Mouse (Mus musculus) limb, embryonic 13.5 days (tissue): ENCODE results near the gene Trim69. TPM values are rescaled to one million over a fixed set of nuclear protein-coding genes. Genes with fewer than 3 reads are reported as not detected.

Source experiments
- ATAC-seq: fragments of 200-750 bp; cut with Nextera tagmentation; 2 replicates; pipeline ENCODE4 v1.8.0; 2017; ENCODE audit warnings: low read depth, moderate number of reproducible peaks, moderate TSS enrichment; ENCODE audit not compliant: low FRiP score
- H3K27ac ChIP-seq: fragments of 300-500 bp; sonication (generic); 2 replicates; pipeline ENCODE4 v1.5.1; 2015; ENCODE audit warnings: inconsistent platforms, mild to moderate bottlenecking, moderate library complexity
- H3K27me3 ChIP-seq: fragments of 300-500 bp; sonication (generic); 2 replicates; pipeline ENCODE4 v1.6.1; 2015; ENCODE audit warnings: mild to moderate bottlenecking, inconsistent platforms
- H3K36me3 ChIP-seq: fragments of 300-500 bp; sonication (generic); 2 replicates; pipeline ENCODE4 v1.6.1; 2015; ENCODE audit warnings: inconsistent platforms, mild to moderate bottlenecking, moderate library complexity
- H3K4me1 ChIP-seq: fragments of 300-500 bp; sonication (generic); 2 replicates; pipeline ENCODE4 v1.6.1; 2015; ENCODE audit warnings: inconsistent platforms
- H3K4me2 ChIP-seq: fragments of 300-500 bp; sonication (generic); replicated peaks from 2 replicates; pipeline ENCODE4 v1.6.1; 2015; ENCODE audit warnings: inconsistent platforms, mild to moderate bottlenecking, moderate library complexity
- H3K4me3 ChIP-seq: fragments of 300-500 bp; sonication (generic); 2 replicates; pipeline ENCODE4 v1.5.1; 2015; ENCODE audit warnings: moderate library complexity, mild to moderate bottlenecking, inconsistent platforms
- H3K9ac ChIP-seq: fragments of 300-500 bp; sonication (generic); 2 replicates; pipeline ENCODE4 v1.6.1; 2015; ENCODE audit warnings: mild to moderate bottlenecking, inconsistent platforms
- H3K9me3 ChIP-seq: fragments of 300-500 bp; sonication (generic); 2 replicates; pipeline ENCODE4 v1.6.1; 2016; ENCODE audit warnings: inconsistent platforms
- WGBS: fragments of 180-500 bp; shearing (Covaris S2); methylation state at CpG from one replicate; pipeline ENCODE4 v1.1.7; 2015; 5-methylcytosine and 5-hydroxymethylcytosine counted together
- polyA plus RNA-seq: library from polyadenylated mRNA; unstranded; fragments of >200 nt; fragmentation: Nextera tagmentation; extraction: Ambion mirVana; gene quantifications from 2 replicates; pipeline ENCODE4 v1.2.1, GENCODE M21; 2015

Gene Trim69
- 0.14 TPM in 1 of 2 replicates, not detected in the other for polyA plus RNA-seq

- H3K4me3 ChIP-seq, result no peak within 1 kb of the TSS
- H3K9ac ChIP-seq, result no peak within 1 kb of the TSS
- H3K9me3 ChIP-seq, result no peaks in the 10 kb centered on the region
- H3K4me1 ChIP-seq, result peaks cover 11% of the 10 kb centered on the region; the same call in 1 of the 2 replicates
- 45% methylated on average over 2 of the region's 2 CpGs for WGBS
- H3K4me2 ChIP-seq, result no peak within 1 kb of the TSS
- H3K27ac ChIP-seq, result no peak within 1 kb of the TSS
- ATAC-seq, result peak; percentile 55; the same call in 1 of the 2 replicates
- no peaks in the 10 kb centered on the region for H3K36me3 ChIP-seq
- H3K27me3 ChIP-seq, result no peaks in the 10 kb centered on the region
Observed at GRCm38 (mm10) chr2:122160680-122161079, at the start of gene Trim69. TSS of gene Trim69 (plus strand) at chr2:122160700.

DNA sequence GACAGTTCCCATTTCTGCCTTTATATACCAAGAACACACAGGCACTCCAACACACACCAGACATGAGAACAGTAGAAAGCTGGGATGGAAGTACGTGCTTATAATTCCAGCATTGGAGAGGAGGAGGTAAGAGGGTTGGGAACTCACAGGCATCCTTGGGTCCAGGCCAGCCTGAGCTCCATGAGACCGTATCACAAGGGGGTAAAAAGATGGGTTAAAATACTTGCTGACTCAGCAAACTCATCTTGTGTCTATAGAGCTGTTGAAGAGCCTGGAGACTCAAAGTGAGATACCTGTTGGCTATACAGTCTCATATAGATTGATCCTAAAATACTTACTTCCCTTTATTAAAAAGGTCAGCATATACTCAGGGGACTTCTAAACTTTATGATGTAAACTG is 43.6 kb upstream of the Trim69 start:
- no peak overlapping the region for H3K27ac ChIP-seq
- H3K4me2 ChIP-seq, result peak overlapping the region; percentile 66
- H3K9me3 ChIP-seq, result no peaks in the 10 kb centered on the region
- peaks cover 13% of the 10 kb centered on the region for H3K4me1 ChIP-seq
- peaks cover 14% of the 10 kb centered on the region for H3K36me3 ChIP-seq
- 96% methylated on average over 2 of the region's 2 CpGs for WGBS
- H3K27me3 ChIP-seq, result no peaks in the 10 kb centered on the region
- no peak for ATAC-seq
- no peak overlapping the region for H3K4me3 ChIP-seq
- peak overlapping the region; percentile 91; the same call in 1 of the 2 replicates for H3K9ac ChIP-seq

DNA sequence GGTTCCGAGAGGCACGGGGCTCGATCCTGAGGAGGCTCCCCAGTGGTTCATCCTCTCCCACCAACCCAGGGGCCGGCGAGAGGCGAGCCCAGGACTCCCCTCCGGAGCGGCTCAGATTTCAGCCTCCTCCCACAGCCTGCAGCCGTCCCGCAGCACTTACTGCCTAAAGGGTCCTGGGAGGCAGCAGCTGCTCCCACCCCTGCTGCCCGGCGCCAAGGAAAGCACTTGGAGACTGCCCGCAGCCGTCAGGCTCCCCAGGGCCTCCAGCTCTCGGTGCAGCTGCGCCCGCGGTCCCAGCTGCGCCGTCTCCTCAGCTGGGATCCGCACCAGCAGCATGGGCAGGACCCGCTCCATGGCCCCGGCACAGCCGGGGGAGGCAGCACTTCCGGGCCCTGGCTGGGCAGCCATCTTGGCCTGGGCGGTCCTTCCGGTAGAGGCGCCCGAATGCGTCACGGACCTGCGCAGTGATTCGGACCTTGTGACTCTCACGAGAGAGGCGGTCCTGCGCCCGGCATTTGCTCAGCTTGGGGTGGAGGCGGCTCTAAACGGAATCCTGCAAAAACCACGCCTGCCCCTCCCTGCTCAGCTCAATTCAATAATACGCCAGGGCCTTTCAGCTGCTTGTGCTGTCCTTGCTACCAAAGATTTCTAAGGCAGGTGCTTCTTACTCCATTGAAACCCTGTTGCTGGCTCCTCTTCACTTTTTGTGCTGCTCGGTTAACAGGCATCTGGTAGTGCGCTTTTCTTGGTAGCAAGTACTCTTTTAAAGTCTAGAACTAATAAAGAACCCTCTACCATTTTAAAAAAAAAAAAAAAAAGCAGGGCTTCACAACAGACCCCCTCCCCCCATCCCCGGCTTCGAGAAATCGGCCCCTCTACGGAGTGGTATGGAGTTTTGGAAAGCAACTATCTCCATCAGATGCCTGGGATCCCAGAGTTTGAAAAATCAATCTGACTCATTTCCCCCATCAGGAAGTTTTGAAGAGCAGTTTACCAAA is 42.2 kb upstream of the Trim69 start, which contains the start of gene Spg11:
TSS of gene Spg11 (minus strand) at position 426 of the 998 bp plus-strand sequence.
- Histone ChIP-seq H3K4me3 (peak within 1 kb of the TSS; percentile 80), H3K4me1 (peaks cover 13% of the 10 kb centered on the region), H3K4me2 (peak within 1 kb of the TSS; percentile 66), H3K9ac (peak within 1 kb of the TSS; percentile 91), H3K36me3 (peaks cover 9% of the 10 kb centered on the region), H3K27ac (peak within 1 kb of the TSS; percentile 98), H3K27me3 (no peaks in the 10 kb centered on the region), H3K9me3 (no peaks in the 10 kb centered on the region)
- under 1% methylated on average over 47 of the region's 47 CpGs for WGBS
- ATAC-seq, result peak; percentile 99

GRCm38 (mm10) chr2:122125680-122126572 is 34.6 kb upstream of the Trim69 start:
- H3K4me3 ChIP-seq, result no peak overlapping the region
- 44% methylated on average over 12 of the region's 12 CpGs for WGBS
- H3K4me1 ChIP-seq, result no peaks in the 10 kb centered on the region
- no peak overlapping the region for H3K4me2 ChIP-seq
- 0 out of 2 replicates have a peak, but pooled peaks cover 2% of the 10 kb centered on the region for H3K27me3 ChIP-seq
- no peaks in the 10 kb centered on the region for H3K9me3 ChIP-seq
- no peak overlapping the region for H3K9ac ChIP-seq
- ATAC-seq, result no peak
- no peak overlapping the region for H3K27ac ChIP-seq
- no peaks in the 10 kb centered on the region for H3K36me3 ChIP-seq

GRCm38 (mm10) chr2:122126765-122127347 is 33.6 kb upstream of the Trim69 start:
- no peak overlapping the region for H3K27ac ChIP-seq
- H3K4me3 ChIP-seq, result no peak overlapping the region
- H3K9ac ChIP-seq, result no peak overlapping the region
- 0 out of 2 replicates have a peak, but pooled peaks cover 2% of the 10 kb centered on the region for H3K27me3 ChIP-seq
- no peaks in the 10 kb centered on the region for H3K36me3 ChIP-seq
- no peak overlapping the region for H3K4me2 ChIP-seq
- no peaks in the 10 kb centered on the region for H3K9me3 ChIP-seq
- no peak for ATAC-seq
- no peaks in the 10 kb centered on the region for H3K4me1 ChIP-seq
- 52% methylated on average over 5 of the region's 5 CpGs for WGBS

GRCm38 (mm10) chr2:122127635-122128034 is 32.9 kb upstream of the Trim69 start:
- ATAC-seq, result no peak
- Histone ChIP-seq H3K27me3 (0 out of 2 replicates have a peak, but pooled peaks cover 2% of the 10 kb centered on the region), H3K36me3 (no peaks in the 10 kb centered on the region), H3K4me3 (no peak overlapping the region), H3K9me3 (no peaks in the 10 kb centered on the region), H3K4me2 (no peak overlapping the region), H3K9ac (no peak overlapping the region), H3K4me1 (no peaks in the 10 kb centered on the region), H3K27ac (no peak overlapping the region)
- 89% methylated on average over 4 of the region's 4 CpGs for WGBS

DNA sequence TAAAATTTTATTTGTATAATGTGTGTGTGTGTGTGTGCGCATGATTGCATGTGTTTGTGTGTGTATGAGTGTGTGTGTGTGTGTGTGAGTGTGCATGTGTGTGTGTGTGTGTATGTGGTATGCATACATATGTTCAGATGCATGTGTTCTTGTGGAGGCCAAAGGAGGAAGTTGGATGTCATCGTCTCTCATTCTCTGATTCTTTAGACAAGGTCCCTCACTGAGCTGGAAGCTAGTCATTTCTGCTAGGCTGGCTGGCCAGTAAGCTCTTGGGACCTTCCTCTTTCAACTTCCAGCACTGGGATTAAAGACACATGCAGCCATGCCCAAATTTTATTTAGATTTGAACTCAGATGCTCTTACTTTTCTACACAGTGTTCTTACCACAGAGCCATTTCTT is 28.4 kb upstream of the Trim69 start:
- H3K9ac ChIP-seq, result no peak overlapping the region
- no peaks in the 10 kb centered on the region for H3K36me3 ChIP-seq
- H3K9me3 ChIP-seq, result no peaks in the 10 kb centered on the region
- 0 out of 2 replicates have a peak, but pooled peaks cover 2% of the 10 kb centered on the region for H3K27me3 ChIP-seq
- no peak for ATAC-seq
- 95% methylated on average over 2 of the region's 2 CpGs for WGBS
- no peak overlapping the region for H3K27ac ChIP-seq
- H3K4me1 ChIP-seq, result no peaks in the 10 kb centered on the region
- no peak overlapping the region for H3K4me2 ChIP-seq
- H3K4me3 ChIP-seq, result no peak overlapping the region

GRCm38 (mm10) chr2:122132618-122133017 is 27.9 kb upstream of the Trim69 start:
- Histone ChIP-seq H3K9ac (no peak overlapping the region), H3K4me3 (no peak overlapping the region), H3K4me2 (no peak overlapping the region), H3K27me3 (0 out of 2 replicates have a peak, but pooled peaks cover 2% of the 10 kb centered on the region), H3K4me1 (no peaks in the 10 kb centered on the region), H3K27ac (no peak overlapping the region), H3K9me3 (no peaks in the 10 kb centered on the region), H3K36me3 (no peaks in the 10 kb centered on the region)
- 83% methylated on average over 2 of the region's 2 CpGs for WGBS
- no peak for ATAC-seq

DNA sequence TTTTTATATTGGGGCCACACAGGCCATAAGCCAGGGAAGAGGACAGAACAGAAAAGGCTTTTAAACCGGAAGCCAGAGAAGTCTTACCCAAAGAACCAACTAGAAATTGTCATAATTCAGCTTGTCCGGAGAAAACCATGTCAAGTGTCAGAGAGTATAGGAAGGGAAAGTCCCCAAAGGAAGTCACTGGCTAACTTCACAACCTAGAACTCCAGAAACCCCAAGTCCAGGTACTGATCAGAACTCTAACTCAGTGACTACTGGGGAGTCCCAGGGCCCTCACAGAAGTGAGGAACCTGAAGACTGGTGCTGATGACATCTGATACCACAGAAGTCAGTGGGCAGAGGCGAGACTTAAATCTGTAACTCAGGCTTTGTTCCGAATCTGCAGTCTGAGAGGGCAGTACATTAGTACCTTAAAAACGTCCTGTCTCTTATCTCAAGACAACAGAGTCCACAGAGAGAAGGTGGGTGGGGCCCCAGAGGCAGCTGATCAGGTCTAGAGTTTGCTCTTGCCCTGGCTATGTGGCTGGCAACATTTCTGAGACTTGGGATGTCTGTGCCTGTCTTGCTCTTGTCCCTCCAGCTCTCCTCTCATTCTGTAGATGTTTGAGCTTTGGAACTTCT is 22.5 kb upstream of the Trim69 start:
- no peak for ATAC-seq
- no peak overlapping the region for H3K9ac ChIP-seq
- H3K27ac ChIP-seq, result no peak overlapping the region
- H3K4me2 ChIP-seq, result no peak overlapping the region
- no peaks in the 10 kb centered on the region for H3K4me1 ChIP-seq
- no peaks in the 10 kb centered on the region for H3K36me3 ChIP-seq
- H3K9me3 ChIP-seq, result no peaks in the 10 kb centered on the region
- H3K4me3 ChIP-seq, result no peak overlapping the region
- 58% methylated on average over 5 of the region's 5 CpGs for WGBS
- H3K27me3 ChIP-seq, result no peaks in the 10 kb centered on the region

GRCm38 (mm10) chr2:122140815-122141214 is 19.7 kb upstream of the Trim69 start:
- Histone ChIP-seq H3K4me1 (no peaks in the 10 kb centered on the region), H3K4me2 (no peak overlapping the region), H3K9me3 (no peaks in the 10 kb centered on the region), H3K36me3 (no peaks in the 10 kb centered on the region), H3K27ac (no peak overlapping the region), H3K9ac (no peak overlapping the region), H3K27me3 (no peaks in the 10 kb centered on the region), H3K4me3 (no peak overlapping the region)
- no peak for ATAC-seq
- WGBS, result 64% methylated on average over 2 of the region's 2 CpGs

- H3K27ac ChIP-seq, result no peak overlapping the region
- no peak for ATAC-seq
- no peak overlapping the region for H3K9ac ChIP-seq
- no peaks in the 10 kb centered on the region for H3K27me3 ChIP-seq
- 79% methylated on average over 5 of the region's 5 CpGs for WGBS
- no peak overlapping the region for H3K4me2 ChIP-seq
- no peaks in the 10 kb centered on the region for H3K9me3 ChIP-seq
- no peak overlapping the region for H3K4me3 ChIP-seq
- H3K4me1 ChIP-seq, result no peaks in the 10 kb centered on the region
- no peaks in the 10 kb centered on the region for H3K36me3 ChIP-seq
Observed at GRCm38 (mm10) chr2:122141332-122141967, 19.1 kb upstream of the Trim69 start.
